Mouse (Mus musculus) cerebellum, postnatal 4 days (tissue): ENCODE data around the gene Rerg.
"Not testable (repeated sequence)": the region's sequence is repeated elsewhere in the genome, so short reads cannot be mapped to it uniquely, and the experiment has no call there.

Experiments
- DNase-seq, 2 experiments: peaks; one replicate each; pipeline ENCODE4 v3.0.0; 2022; ENCODE audit warnings: low spot score in 2 of 2, mixed read lengths in 1 of 2

The Rerg gene

GRCm38 (mm10) chr6:137076731-137077130, 93.6 kb downstream of the Rerg start:
- no peak for DNase-seq

DNA sequence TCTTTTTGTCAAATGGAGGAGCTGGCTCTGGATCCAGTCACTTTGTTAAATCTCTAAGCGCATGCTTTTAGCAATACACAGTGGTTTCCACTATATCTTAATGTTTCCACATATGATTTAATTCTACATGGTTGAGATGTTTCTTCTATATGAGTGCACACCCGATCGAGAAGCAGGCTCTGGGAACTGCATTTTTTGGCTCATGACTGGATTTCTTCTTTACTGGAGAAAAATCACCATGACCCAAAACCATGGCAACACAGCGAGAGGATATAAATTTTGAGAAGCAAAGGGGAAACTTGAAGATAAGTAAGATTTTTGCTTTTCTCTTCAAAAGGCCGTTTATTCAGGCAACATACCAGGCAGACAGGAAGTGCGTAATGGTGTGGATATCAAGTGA, 94.1 kb downstream of the Rerg start:
- no peak for DNase-seq

DNA sequence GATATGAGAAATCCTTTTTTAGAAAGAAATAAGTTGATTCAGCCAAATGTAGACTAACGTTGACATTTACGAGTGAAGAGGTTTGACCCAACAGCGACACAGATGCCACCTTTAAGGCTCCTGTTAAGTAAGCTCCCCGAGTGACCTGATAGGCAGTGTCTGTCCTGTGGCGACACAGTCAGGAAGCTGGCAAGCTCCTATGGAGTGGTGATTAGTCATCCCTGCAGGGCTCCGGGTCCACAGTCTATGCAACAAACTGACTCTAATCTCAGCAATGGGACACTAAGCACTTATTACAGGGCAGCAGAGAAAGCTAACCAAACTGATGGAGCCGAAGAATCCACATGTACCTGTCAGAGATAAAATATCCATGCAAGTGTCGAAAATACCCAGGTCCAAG, 98.0 kb downstream of the Rerg start:
- DNase-seq = no peak

DNA sequence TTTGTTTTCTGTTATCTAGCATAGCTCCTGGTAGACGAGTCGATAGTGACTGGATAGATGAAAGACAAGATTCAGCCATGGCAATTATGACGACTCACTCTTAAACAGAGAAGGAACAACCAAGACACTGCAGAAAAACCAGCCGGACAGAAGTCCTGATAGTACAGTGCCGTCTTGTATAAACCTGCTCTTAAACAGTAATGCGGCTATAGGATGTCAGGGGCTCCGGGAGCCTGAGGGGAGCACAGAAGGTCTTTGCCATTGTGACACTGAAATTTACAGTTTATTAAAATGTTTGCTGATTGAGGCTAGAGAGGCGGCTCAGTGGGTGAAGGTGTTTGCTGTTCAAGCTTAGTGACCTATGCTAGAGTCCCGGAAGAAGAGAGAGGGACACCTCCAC, 98.8 kb downstream of the Rerg start:
- DNase-seq = no peak

DNA sequence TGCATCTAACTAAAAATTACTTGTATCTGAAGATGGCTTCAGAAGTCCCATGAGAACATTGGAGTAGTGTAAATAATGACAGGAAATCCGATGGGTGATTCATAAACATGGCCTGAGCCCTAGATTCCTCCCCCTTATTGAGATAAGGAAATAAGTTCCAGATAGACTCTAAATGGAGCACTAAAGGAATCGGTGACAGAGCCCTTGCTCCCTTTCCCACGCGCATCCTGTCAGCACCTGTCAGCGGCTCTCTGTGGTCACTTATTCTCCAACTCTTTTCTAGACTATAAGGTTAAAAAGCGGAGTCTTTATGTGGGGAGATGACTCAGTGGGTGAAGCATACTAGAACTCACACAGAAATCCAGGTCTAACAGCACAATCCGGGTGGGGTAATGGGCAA, 104.8 kb downstream of the Rerg start:
- DNase-seq = no peak

DNA sequence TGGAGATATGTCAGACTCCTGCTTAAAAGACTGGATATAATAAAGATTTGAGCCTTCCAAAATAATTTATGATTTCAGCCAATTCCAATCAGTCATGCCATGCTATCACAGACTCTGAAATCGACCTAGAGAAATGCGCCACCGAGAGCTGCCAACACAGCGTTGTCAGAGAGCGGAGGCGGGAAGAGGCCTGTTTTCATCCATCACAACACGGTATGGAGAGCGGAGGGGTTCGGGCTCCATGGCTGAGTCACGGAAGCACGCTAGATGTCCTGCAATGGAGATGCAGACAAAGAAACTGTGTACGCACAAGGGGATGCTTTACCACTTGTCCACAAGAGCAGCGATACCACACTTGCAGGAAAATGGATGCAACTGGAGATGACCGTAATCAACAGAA, 105.5 kb downstream of the Rerg start:
- no peak for DNase-seq

- DNase-seq = no peak
These were observed 106.9 kb downstream of the Rerg start for GRCm38 (mm10) chr6:137063239-137063940.

GRCm38 (mm10) chr6:137061880-137062531, 108.3 kb downstream of the Rerg start:
- no peak for DNase-seq

GRCm38 (mm10) chr6:137060595-137060994, 109.7 kb downstream of the Rerg start:
- DNase-seq = no peak

- DNase-seq = no peak
These were observed 112.0 kb downstream of the Rerg start for GRCm38 (mm10) chr6:137058257-137058656.

- no peak for DNase-seq
These were observed 116.2 kb downstream of the Rerg start for GRCm38 (mm10) chr6:137054073-137054472.

DNA sequence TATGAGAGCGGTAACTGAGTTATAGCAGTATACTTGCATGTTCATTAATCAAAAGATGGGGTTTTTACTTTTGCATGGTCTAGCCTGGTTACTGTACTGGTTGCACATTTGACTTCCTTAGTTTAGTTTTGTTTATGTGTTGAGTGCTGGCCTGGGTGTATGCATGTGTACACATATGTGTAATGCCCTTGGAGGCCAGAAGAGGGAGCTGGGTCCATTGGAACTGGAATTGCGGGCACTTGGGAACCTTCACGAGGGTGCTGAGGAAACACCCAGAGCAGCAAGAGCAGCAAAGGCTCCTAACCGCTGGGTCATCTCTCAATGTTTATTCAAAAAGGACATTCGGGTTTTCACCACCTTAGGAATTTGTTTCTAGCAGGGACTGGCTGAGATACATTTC, 116.8 kb downstream of the Rerg start:
- DNase-seq = peak in 1 of 2 experiments; percentile 31

DNA sequence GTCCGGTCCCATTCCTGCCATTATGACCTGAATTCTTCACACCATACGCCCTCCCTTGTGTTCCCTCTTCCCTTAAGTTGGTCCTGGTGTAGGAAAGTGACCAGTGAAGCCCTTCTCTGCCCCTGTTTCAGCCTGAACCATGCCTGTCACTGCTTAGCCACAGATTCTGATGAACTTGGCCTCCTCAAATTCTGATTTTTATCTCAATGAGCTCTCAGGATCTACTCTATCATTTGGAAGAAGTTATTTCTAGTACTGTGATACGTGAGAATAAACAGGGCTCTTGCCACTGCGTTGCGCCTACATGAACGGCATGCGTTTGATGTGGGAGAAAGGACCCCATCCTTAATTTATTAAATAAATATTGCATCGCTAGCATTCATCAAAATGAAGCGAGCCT, 117.3 kb downstream of the Rerg start:
- no peak for DNase-seq

- no peak for DNase-seq
These were observed 123.3 kb downstream of the Rerg start for GRCm38 (mm10) chr6:137047036-137047435.

- DNase-seq = no peak
These were observed 125.2 kb downstream of the Rerg start for GRCm38 (mm10) chr6:137045011-137045504.

GRCm38 (mm10) chr6:137035611-137036395, 134.5 kb downstream of the Rerg start:
- not testable (repeated sequence) for DNase-seq

- DNase-seq = no peak
These were observed 139.6 kb downstream of the Rerg start for GRCm38 (mm10) chr6:137030611-137031097.

- no peak for DNase-seq
These were observed 140.2 kb downstream of the Rerg start for GRCm38 (mm10) chr6:137029931-137030610.

GRCm38 (mm10) chr6:137025461-137025860, 144.8 kb downstream of the Rerg start:
- DNase-seq = no peak

DNA sequence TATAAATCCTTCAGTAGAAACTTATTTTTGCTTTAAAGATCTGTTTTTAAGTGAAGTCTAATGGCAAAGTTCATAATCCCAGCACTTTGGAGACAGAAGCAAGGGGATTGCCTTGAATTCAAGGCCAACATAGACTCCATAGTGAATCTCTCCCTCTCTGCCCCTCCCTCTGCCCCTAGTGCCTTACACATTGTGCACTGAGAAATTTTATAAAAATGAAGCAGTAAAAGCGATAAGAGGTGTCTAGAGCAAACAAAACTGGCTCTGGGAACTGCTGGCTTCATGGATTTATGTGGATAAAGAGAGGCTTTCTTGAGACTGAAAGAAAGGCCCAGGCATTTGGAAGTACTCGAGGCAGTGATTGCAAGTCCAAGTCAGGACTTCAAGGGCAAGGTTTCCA, 145.8 kb downstream of the Rerg start:
- no peak for DNase-seq

DNA sequence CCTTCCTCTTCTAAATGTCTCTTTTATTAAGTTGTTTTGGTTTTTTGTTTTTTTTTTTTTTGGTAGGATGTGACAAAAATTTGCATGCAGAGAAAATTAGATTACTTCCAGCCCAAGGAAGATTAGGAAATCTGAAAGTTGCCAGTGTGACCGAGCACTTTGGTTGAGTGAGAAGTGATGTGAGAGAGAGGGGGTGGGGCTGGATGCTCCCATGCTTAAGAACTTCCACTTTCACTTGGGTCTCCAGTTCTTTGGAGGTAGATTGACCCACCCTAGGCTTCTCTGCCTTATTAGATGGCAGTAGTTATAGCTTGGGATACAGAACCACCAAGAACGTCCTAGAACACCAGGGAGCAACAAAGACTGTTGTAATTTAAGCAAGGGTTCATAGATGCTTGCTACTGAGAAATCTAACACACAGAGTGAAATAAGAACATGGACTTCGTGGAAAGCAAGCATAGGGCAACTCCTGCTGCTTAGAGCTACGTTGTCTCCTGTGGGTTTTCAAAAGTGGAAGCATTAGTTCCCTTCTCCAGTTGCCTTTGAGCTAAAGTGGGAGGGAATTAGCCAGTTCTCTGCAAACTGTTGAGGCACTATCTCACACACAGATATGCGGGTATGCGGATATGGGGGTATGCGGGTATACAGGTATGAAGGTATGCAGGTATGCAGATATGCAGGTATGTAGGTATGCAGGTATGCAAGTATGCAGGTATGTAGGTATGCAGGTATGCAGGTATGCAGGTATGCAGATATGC, 152.9 kb downstream of the Rerg start:
- DNase-seq = no peak
